Mouse (Mus musculus): ENCODE data around the gene Entpd3. TPM values are rescaled to one million over a fixed set of nuclear protein-coding genes. Genes with fewer than 3 reads are reported as not detected.

Gene Entpd3
- 1.8 TPM in 2 replicates for polyA plus RNA-seq (2015; fragmentation: Nextera tagmentation; extraction: Ambion mirVana)

DNA sequence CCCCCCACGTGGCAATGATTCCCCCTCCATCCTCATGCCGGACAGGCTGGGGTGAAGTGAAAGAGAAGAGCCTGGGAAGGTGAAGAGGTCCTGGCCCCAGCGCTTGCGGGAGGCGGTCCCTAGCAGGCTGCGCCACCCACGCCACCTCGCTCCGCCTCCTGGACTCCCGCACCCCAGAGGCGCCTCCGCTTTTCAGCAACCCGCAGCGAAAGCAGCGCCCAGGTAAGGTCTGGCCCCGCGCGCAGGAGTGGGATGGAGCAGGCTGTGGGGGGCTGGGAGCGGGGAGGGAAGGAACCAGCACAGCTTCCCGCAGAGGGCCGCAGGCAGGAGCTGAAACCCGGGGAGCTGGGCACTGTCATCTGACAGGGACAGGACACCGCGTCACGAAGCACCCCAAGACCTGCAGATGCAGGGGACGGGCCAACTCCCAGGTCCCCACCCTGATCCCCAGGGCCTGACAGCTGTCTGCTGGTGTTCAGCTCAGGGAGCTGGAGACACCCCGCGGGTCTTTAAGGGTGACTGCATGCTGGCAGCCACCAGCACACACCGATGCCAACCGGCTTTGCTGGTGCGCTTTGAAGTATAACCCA, at the start of gene Entpd3:
Entpd3 (plus strand) TSS at position 157 of the 590 bp plus-strand sequence.
- Histone ChIP-seq H3K27ac (ENCODE audit: low read length) (no peak within 1 kb of the TSS), H3K4me2 (replicated peaks; ENCODE audit: low read depth, low read length) (peak within 1 kb of the TSS; percentile 95), H3K4me3 (ENCODE audit: low read length) (peak within 1 kb of the TSS; percentile 49), H3K36me3 (ENCODE audit: insufficient read depth, low read length) (no peaks in the 10 kb centered on the region), H3K4me1 (ENCODE audit: insufficient read depth, low read length) (peaks cover 8% of the 10 kb centered on the region), H3K9me3 (ENCODE audit: low read length) (no peaks in the 10 kb centered on the region), H3K27me3 (ENCODE audit: insufficient read depth, low read length) (peaks cover 22% of the 10 kb centered on the region), H3K9ac (replicated peaks; ENCODE audit: low read length) (peak within 1 kb of the TSS; percentile 63)
- WGBS, result 1% methylated on average over 31 of the region's 31 CpGs
- ATAC-seq (ENCODE audit: low FRiP score, low TSS enrichment), result peak; percentile 52

GRCm38 (mm10) chr9:120491509-120491908, 48.1 kb upstream of the Entpd3 start:
- 79% methylated on average over 3 of the region's 3 CpGs for WGBS

GRCm38 (mm10) chr9:120492010-120492399, 47.6 kb upstream of the Entpd3 start, which contains the start of gene Eif1b:
Eif1b (plus strand) TSS chr9:120492232.
- WGBS, result 3% methylated on average over 19 of the region's 19 CpGs
- H3K4me3 ChIP-seq (ENCODE audit: low read length), result peak within 1 kb of the TSS; percentile 100
- peak within 1 kb of the TSS; percentile 91 for H3K4me2 ChIP-seq (replicated peaks; ENCODE audit: low read depth, low read length)
- H3K9ac ChIP-seq (replicated peaks; ENCODE audit: low read length), result peak within 1 kb of the TSS; percentile 100
- peaks cover 22% of the 10 kb centered on the region for H3K36me3 ChIP-seq (ENCODE audit: insufficient read depth, low read length)
- no peaks in the 10 kb centered on the region for H3K27me3 ChIP-seq (ENCODE audit: insufficient read depth, low read length)
- peak; percentile 66 for ATAC-seq (ENCODE audit: low FRiP score, low TSS enrichment)
- no peaks in the 10 kb centered on the region for H3K9me3 ChIP-seq (ENCODE audit: low read length)
- peak within 1 kb of the TSS; percentile 93 for H3K27ac ChIP-seq (ENCODE audit: low read length)
- peaks cover 16% of the 10 kb centered on the region; the same call in 1 of the 2 replicates for H3K4me1 ChIP-seq (ENCODE audit: insufficient read depth, low read length)

More at GRCm38 (mm10) chr9:120491509-120491908, 48.1 kb upstream of the Entpd3 start:
- H3K9me3 ChIP-seq (ENCODE audit: low read length), result no peaks in the 10 kb centered on the region
- no peak overlapping the region for H3K9ac ChIP-seq (replicated peaks; ENCODE audit: low read length)
- H3K27ac ChIP-seq (ENCODE audit: low read length), result no peak overlapping the region
- H3K4me1 ChIP-seq (ENCODE audit: insufficient read depth, low read length), result peaks cover 16% of the 10 kb centered on the region; the same call in 1 of the 2 replicates
- no peak for ATAC-seq (ENCODE audit: low FRiP score, low TSS enrichment)
- H3K27me3 ChIP-seq (ENCODE audit: insufficient read depth, low read length), result no peaks in the 10 kb centered on the region
- peaks cover 22% of the 10 kb centered on the region for H3K36me3 ChIP-seq (ENCODE audit: insufficient read depth, low read length)
- H3K4me2 ChIP-seq (replicated peaks; ENCODE audit: low read depth, low read length), result peak overlapping the region; percentile 91
- H3K4me3 ChIP-seq (ENCODE audit: low read length), result peak overlapping the region; percentile 100

- H3K9ac ChIP-seq (replicated peaks; ENCODE audit: low read length), result peak overlapping the region; percentile 100
- peaks cover 22% of the 10 kb centered on the region for H3K36me3 ChIP-seq (ENCODE audit: insufficient read depth, low read length)
- H3K9me3 ChIP-seq (ENCODE audit: low read length), result no peaks in the 10 kb centered on the region
- under 1% methylated on average over 80 of the region's 97 CpGs for WGBS
- peak overlapping the region; percentile 93 for H3K27ac ChIP-seq (ENCODE audit: low read length)
- peak overlapping the region; percentile 100 for H3K4me3 ChIP-seq (ENCODE audit: low read length)
- peak overlapping the region; percentile 91 for H3K4me2 ChIP-seq (replicated peaks; ENCODE audit: low read depth, low read length)
- ATAC-seq (ENCODE audit: low FRiP score, low TSS enrichment), result peak; percentile 84
- peaks cover 16% of the 10 kb centered on the region; the same call in 1 of the 2 replicates for H3K4me1 ChIP-seq (ENCODE audit: insufficient read depth, low read length)
- H3K27me3 ChIP-seq (ENCODE audit: insufficient read depth, low read length), result no peaks in the 10 kb centered on the region
Measured at GRCm38 (mm10) chr9:120492400-120493351, 46.9 kb upstream of the Entpd3 start.

DNA sequence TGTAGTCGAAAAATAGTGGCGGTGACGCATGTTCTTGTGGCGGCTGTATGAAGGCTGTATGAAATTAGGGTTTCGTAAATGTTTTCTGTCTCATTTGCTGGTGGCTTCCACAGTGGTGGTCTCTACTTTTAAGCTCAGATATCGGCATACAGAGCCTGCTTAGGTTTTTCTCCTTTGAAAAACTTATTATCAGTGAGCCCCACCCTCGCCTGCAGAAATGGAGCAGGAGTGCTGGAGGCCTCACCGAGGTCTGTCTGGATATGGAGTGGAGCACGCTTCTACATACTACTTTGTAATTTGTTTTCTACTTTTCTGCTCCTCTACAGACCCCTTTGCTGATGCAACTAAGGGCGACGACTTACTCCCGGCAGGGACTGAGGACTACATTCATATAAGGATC, 45.8 kb upstream of the Entpd3 start:
- H3K9me3 ChIP-seq (ENCODE audit: low read length), result no peaks in the 10 kb centered on the region
- H3K4me2 ChIP-seq (replicated peaks; ENCODE audit: low read depth, low read length), result peak overlapping the region; percentile 91
- 77% methylated on average over 12 of the region's 12 CpGs for WGBS
- H3K36me3 ChIP-seq (ENCODE audit: insufficient read depth, low read length), result peaks cover 22% of the 10 kb centered on the region
- H3K27ac ChIP-seq (ENCODE audit: low read length), result no peak overlapping the region
- no peaks in the 10 kb centered on the region for H3K27me3 ChIP-seq (ENCODE audit: insufficient read depth, low read length)
- H3K4me1 ChIP-seq (ENCODE audit: insufficient read depth, low read length), result peaks cover 16% of the 10 kb centered on the region; the same call in 1 of the 2 replicates
- peak overlapping the region; percentile 100 for H3K4me3 ChIP-seq (ENCODE audit: low read length)
- H3K9ac ChIP-seq (replicated peaks; ENCODE audit: low read length), result peak overlapping the region; percentile 100
- ATAC-seq (ENCODE audit: low FRiP score, low TSS enrichment), result no peak

DNA sequence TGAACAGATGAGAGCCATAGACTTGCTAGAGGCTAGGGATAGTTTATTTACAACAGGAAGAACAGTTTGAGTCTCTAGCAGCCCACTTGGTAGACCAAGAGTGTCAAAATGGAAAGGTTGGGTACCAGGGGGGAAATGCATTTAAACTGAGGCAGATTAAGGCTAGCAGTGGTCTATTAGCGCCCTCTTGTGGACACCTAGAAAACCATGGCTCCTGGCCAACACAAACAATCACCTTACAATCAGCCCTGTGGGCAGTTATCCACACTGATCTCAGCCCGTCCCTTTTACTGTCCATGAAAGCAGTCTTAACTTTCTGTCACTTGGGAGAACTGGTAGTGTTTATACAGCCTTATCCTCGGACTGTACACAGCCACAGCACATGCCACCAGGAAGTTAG, 42.9 kb upstream of the Entpd3 start:
- Histone ChIP-seq H3K9me3 (ENCODE audit: low read length) (no peaks in the 10 kb centered on the region), H3K4me1 (ENCODE audit: insufficient read depth, low read length) (peaks cover 16% of the 10 kb centered on the region; the same call in 1 of the 2 replicates), H3K36me3 (ENCODE audit: insufficient read depth, low read length) (peaks cover 22% of the 10 kb centered on the region), H3K27ac (ENCODE audit: low read length) (no peak overlapping the region), H3K9ac (replicated peaks; ENCODE audit: low read length) (no peak overlapping the region), H3K4me2 (replicated peaks; ENCODE audit: low read depth, low read length) (no peak overlapping the region), H3K27me3 (ENCODE audit: insufficient read depth, low read length) (no peaks in the 10 kb centered on the region), H3K4me3 (ENCODE audit: low read length) (no peak overlapping the region)
- no peak for ATAC-seq (ENCODE audit: low FRiP score, low TSS enrichment)
- WGBS, result 7% methylated on average over 3 of the region's 3 CpGs

DNA sequence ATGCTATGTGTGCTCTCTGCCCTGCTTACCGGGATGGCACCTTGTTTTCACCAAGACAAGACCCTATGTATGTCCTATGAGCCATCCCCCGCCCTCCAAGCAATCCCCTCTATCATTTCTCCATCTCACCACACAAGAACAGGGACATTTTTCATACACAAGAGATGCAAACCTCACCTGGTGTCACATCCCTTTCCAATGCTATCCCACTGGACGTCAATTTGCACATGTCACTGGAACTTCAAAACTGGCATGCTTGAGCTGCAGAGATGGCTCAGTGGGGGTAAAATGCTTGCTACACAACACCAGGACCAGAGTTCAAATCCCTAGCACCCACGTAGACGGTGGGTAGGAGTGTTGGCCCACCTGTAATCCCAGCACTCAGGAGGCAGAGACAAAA, 41.6 kb upstream of the Entpd3 start:
- Histone ChIP-seq H3K9ac (replicated peaks; ENCODE audit: low read length) (no peak overlapping the region), H3K27me3 (ENCODE audit: insufficient read depth, low read length) (no peaks in the 10 kb centered on the region), H3K9me3 (ENCODE audit: low read length) (no peaks in the 10 kb centered on the region), H3K4me1 (ENCODE audit: insufficient read depth, low read length) (peaks cover 13% of the 10 kb centered on the region; the same call in 1 of the 2 replicates), H3K4me2 (replicated peaks; ENCODE audit: low read depth, low read length) (no peak overlapping the region), H3K36me3 (ENCODE audit: insufficient read depth, low read length) (peaks cover 22% of the 10 kb centered on the region), H3K4me3 (ENCODE audit: low read length) (no peak overlapping the region), H3K27ac (ENCODE audit: low read length) (no peak overlapping the region)
- 91% methylated on average over 5 of the region's 5 CpGs for WGBS
- ATAC-seq (ENCODE audit: low FRiP score, low TSS enrichment), result no peak

- no peak overlapping the region for H3K4me3 ChIP-seq (ENCODE audit: low read length)
- H3K36me3 ChIP-seq (ENCODE audit: insufficient read depth, low read length), result no peaks in the 10 kb centered on the region
- H3K27me3 ChIP-seq (ENCODE audit: insufficient read depth, low read length), result no peaks in the 10 kb centered on the region
- peaks cover under 1% of the 10 kb centered on the region; the same call in 1 of the 2 replicates for H3K9me3 ChIP-seq (ENCODE audit: low read length)
- ATAC-seq (ENCODE audit: low FRiP score, low TSS enrichment), result 0 out of 2 replicates have a peak, but pooled peaks have one; percentile 7
- 42% methylated on average over 10 of the region's 10 CpGs for WGBS
- no peaks in the 10 kb centered on the region; the same call in 1 of the 2 replicates for H3K4me1 ChIP-seq (ENCODE audit: insufficient read depth, low read length)
- H3K27ac ChIP-seq (ENCODE audit: low read length), result no peak overlapping the region
- no peak overlapping the region for H3K4me2 ChIP-seq (replicated peaks; ENCODE audit: low read depth, low read length)
- no peak overlapping the region for H3K9ac ChIP-seq (replicated peaks; ENCODE audit: low read length)
Measured at GRCm38 (mm10) chr9:120501191-120501902, 38.3 kb upstream of the Entpd3 start.

GRCm38 (mm10) chr9:120502013-120502412, 37.6 kb upstream of the Entpd3 start:
- no peak overlapping the region for H3K27ac ChIP-seq (ENCODE audit: low read length)
- peaks cover 7% of the 10 kb centered on the region; the same call in 1 of the 2 replicates for H3K9me3 ChIP-seq (ENCODE audit: low read length)
- ATAC-seq (ENCODE audit: low FRiP score, low TSS enrichment), result peak; percentile 15; the same call in 1 of the 2 replicates
- no peaks in the 10 kb centered on the region for H3K27me3 ChIP-seq (ENCODE audit: insufficient read depth, low read length)
- H3K4me3 ChIP-seq (ENCODE audit: low read length), result no peak overlapping the region
- H3K4me2 ChIP-seq (replicated peaks; ENCODE audit: low read depth, low read length), result no peak overlapping the region
- H3K4me1 ChIP-seq (ENCODE audit: insufficient read depth, low read length), result no peaks in the 10 kb centered on the region
- 9% methylated on average over 8 of the region's 8 CpGs for WGBS
- H3K9ac ChIP-seq (replicated peaks; ENCODE audit: low read length), result no peak overlapping the region
- no peaks in the 10 kb centered on the region for H3K36me3 ChIP-seq (ENCODE audit: insufficient read depth, low read length)
